Mouse (Mus musculus) midbrain, embryonic 10.5 days (tissue): ENCODE data around the gene Fgfr3. TPM values are rescaled to one million over a fixed set of nuclear protein-coding genes. Genes with fewer than 3 reads are reported as not detected.

Source experiments
- DNase-seq: peaks from one replicate; pipeline ENCODE4 v3.0.0-alpha.2; 2017; ENCODE audit warnings: low spot score
- H3K27ac ChIP-seq: fragments of 300-500 bp; sonication (generic); replicated peaks from 2 replicates; pipeline ENCODE4 v1.5.1; 2016; ENCODE audit warnings: mild to moderate bottlenecking
- H3K27me3 ChIP-seq: fragments of 300-500 bp; sonication (generic); 2 replicates; pipeline ENCODE4 v1.6.1; 2016; ENCODE audit warnings: low read depth, mild to moderate bottlenecking; ENCODE audit not compliant: poor library complexity, severe bottlenecking
- H3K36me3 ChIP-seq: fragments of 300-500 bp; sonication (generic); 2 replicates; pipeline ENCODE4 v1.6.1; 2016; ENCODE audit warnings: mild to moderate bottlenecking, moderate library complexity
- H3K4me1 ChIP-seq: fragments of 300-500 bp; sonication (generic); 2 replicates; pipeline ENCODE4 v1.6.1; 2016
- H3K4me3 ChIP-seq: fragments of 300-500 bp; sonication (generic); 2 replicates; pipeline ENCODE4 v1.5.1; 2016; ENCODE audit warnings: mild to moderate bottlenecking, moderate library complexity
- H3K9me3 ChIP-seq: fragments of 300-500 bp; sonication (generic); replicated peaks from 2 replicates; pipeline ENCODE4 v1.6.1; 2016; ENCODE audit warnings: mild to moderate bottlenecking
- WGBS: fragments of 180-500 bp; shearing (Covaris S2); methylation state at CpG from one replicate; pipeline ENCODE4 v1.1.7; 2016; 5-methylcytosine and 5-hydroxymethylcytosine counted together
- polyA plus RNA-seq: library from polyadenylated mRNA; unstranded; fragments of >200 nt; fragmentation: Nextera tagmentation; extraction: Ambion mirVana; gene quantifications from 2 replicates; pipeline ENCODE4 v1.2.1, GENCODE M21; 2016

The Fgfr3 gene
- polyA plus RNA-seq, 1 experiment from 2014 or later: 68.3 TPM

GRCm38 (mm10) chr5:33703999-33704398 lies 17.5 kb upstream of the Fgfr3 start:
- Histone ChIP-seq H3K27ac (peak overlapping the region; percentile 90), H3K27me3 (peaks cover 88% of the 10 kb centered on the region), H3K9me3 (no peaks in the 10 kb centered on the region), H3K4me1 (peaks cover 96% of the 10 kb centered on the region), H3K4me3 (peak overlapping the region; percentile 37), H3K36me3 (no peaks in the 10 kb centered on the region)
- DNase-seq: no peak
- 38% methylated on average over 8 of the region's 8 CpGs for WGBS

- H3K4me1 ChIP-seq: peaks cover 90% of the 10 kb centered on the region
- under 1% methylated on average over 11 of the region's 11 CpGs for WGBS
- peak; percentile 94 for DNase-seq
- H3K4me3 ChIP-seq: peak overlapping the region; percentile 37
- H3K9me3 ChIP-seq: no peaks in the 10 kb centered on the region
- no peaks in the 10 kb centered on the region for H3K36me3 ChIP-seq
- peak overlapping the region; percentile 90 for H3K27ac ChIP-seq
- H3K27me3 ChIP-seq: peaks cover 88% of the 10 kb centered on the region
These were observed 16.4 kb upstream of the Fgfr3 start for GRCm38 (mm10) chr5:33704945-33705611.

- DNase-seq: no peak
- peak overlapping the region; percentile 90 for H3K27ac ChIP-seq
- no peaks in the 10 kb centered on the region for H3K9me3 ChIP-seq
- H3K4me3 ChIP-seq: peak overlapping the region; percentile 37
- H3K4me1 ChIP-seq: peaks cover 83% of the 10 kb centered on the region
- WGBS: 14% methylated on average over 9 of the region's 9 CpGs
- no peaks in the 10 kb centered on the region for H3K36me3 ChIP-seq
- peaks cover 88% of the 10 kb centered on the region for H3K27me3 ChIP-seq
These were observed 15.7 kb upstream of the Fgfr3 start for GRCm38 (mm10) chr5:33705612-33706349.

GRCm38 (mm10) chr5:33706350-33706629 lies 15.2 kb upstream of the Fgfr3 start:
- DNase-seq: no peak
- WGBS: 90% methylated on average over 1 of the region's 1 CpGs
- Histone ChIP-seq H3K27ac (peak overlapping the region; percentile 90), H3K27me3 (peaks cover 88% of the 10 kb centered on the region), H3K9me3 (no peaks in the 10 kb centered on the region), H3K4me3 (peak overlapping the region; percentile 37), H3K36me3 (no peaks in the 10 kb centered on the region), H3K4me1 (peaks cover 78% of the 10 kb centered on the region)

GRCm38 (mm10) chr5:33707163-33707562 lies 14.3 kb upstream of the Fgfr3 start:
- H3K36me3 ChIP-seq: no peaks in the 10 kb centered on the region
- H3K27me3 ChIP-seq: peaks cover 88% of the 10 kb centered on the region
- DNase-seq: no peak
- no peaks in the 10 kb centered on the region for H3K9me3 ChIP-seq
- WGBS: 69% methylated on average over 4 of the region's 4 CpGs
- no peak overlapping the region for H3K4me3 ChIP-seq
- H3K4me1 ChIP-seq: peaks cover 69% of the 10 kb centered on the region
- H3K27ac ChIP-seq: peak overlapping the region; percentile 90

GRCm38 (mm10) chr5:33709037-33709436 lies 12.4 kb upstream of the Fgfr3 start:
- peaks cover 88% of the 10 kb centered on the region for H3K27me3 ChIP-seq
- H3K27ac ChIP-seq: peak overlapping the region; percentile 43; the same call in 1 of the 2 replicates
- 27% methylated on average over 2 of the region's 2 CpGs for WGBS
- DNase-seq: no peak
- H3K9me3 ChIP-seq: no peaks in the 10 kb centered on the region
- H3K4me1 ChIP-seq: peaks cover 55% of the 10 kb centered on the region
- no peak overlapping the region for H3K4me3 ChIP-seq
- H3K36me3 ChIP-seq: no peaks in the 10 kb centered on the region

GRCm38 (mm10) chr5:33712550-33712949 lies 8.9 kb upstream of the Fgfr3 start:
- no peak for DNase-seq
- Histone ChIP-seq H3K27ac (peak overlapping the region; percentile 59; the same call in 1 of the 2 replicates), H3K27me3 (peaks cover 99% of the 10 kb centered on the region), H3K9me3 (no peaks in the 10 kb centered on the region), H3K36me3 (no peaks in the 10 kb centered on the region), H3K4me3 (no peak overlapping the region), H3K4me1 (peaks cover 52% of the 10 kb centered on the region)
- WGBS: 87% methylated on average over 2 of the region's 2 CpGs

GRCm38 (mm10) chr5:33715182-33715581 lies 6.3 kb upstream of the Fgfr3 start:
- Histone ChIP-seq H3K4me1 (peaks cover 55% of the 10 kb centered on the region), H3K4me3 (no peak overlapping the region), H3K27me3 (peaks cover 96% of the 10 kb centered on the region), H3K9me3 (no peaks in the 10 kb centered on the region), H3K36me3 (no peaks in the 10 kb centered on the region), H3K27ac (peak overlapping the region; percentile 69)
- DNase-seq: peak; percentile 69
- 40% methylated on average over 2 of the region's 2 CpGs for WGBS

GRCm38 (mm10) chr5:33716467-33716866 lies 5.0 kb upstream of the Fgfr3 start:
- Histone ChIP-seq H3K36me3 (no peaks in the 10 kb centered on the region), H3K4me3 (no peak overlapping the region), H3K4me1 (peaks cover 67% of the 10 kb centered on the region), H3K27ac (no peak overlapping the region), H3K27me3 (peaks cover 96% of the 10 kb centered on the region), H3K9me3 (no peaks in the 10 kb centered on the region)
- no peak for DNase-seq
- 80% methylated on average over 6 of the region's 6 CpGs for WGBS

GRCm38 (mm10) chr5:33718460-33718859 lies 3.0 kb upstream of the Fgfr3 start:
- Histone ChIP-seq H3K9me3 (no peaks in the 10 kb centered on the region), H3K36me3 (peaks cover 5% of the 10 kb centered on the region; the same call in 1 of the 2 replicates), H3K4me3 (no peak overlapping the region), H3K4me1 (peaks cover 87% of the 10 kb centered on the region), H3K27ac (peak overlapping the region; percentile 61), H3K27me3 (peaks cover 96% of the 10 kb centered on the region)
- 54% methylated on average over 5 of the region's 5 CpGs for WGBS
- no peak for DNase-seq

- Histone ChIP-seq H3K9me3 (no peaks in the 10 kb centered on the region), H3K4me3 (peak overlapping the region; percentile 92), H3K27ac (peak overlapping the region; percentile 95), H3K27me3 (peaks cover 96% of the 10 kb centered on the region), H3K36me3 (peaks cover 27% of the 10 kb centered on the region), H3K4me1 (peaks cover 88% of the 10 kb centered on the region)
- no peak for DNase-seq
- WGBS: 9% methylated on average over 8 of the region's 8 CpGs
These were observed 503 bp upstream of the Fgfr3 start for GRCm38 (mm10) chr5:33720852-33721490.

GRCm38 (mm10) chr5:33722266-33723018 lies 968 bp downstream of the Fgfr3 start:
- DNase-seq: no peak
- Histone ChIP-seq H3K9me3 (no peaks in the 10 kb centered on the region), H3K4me3 (peak overlapping the region; percentile 92), H3K27me3 (peaks cover 96% of the 10 kb centered on the region), H3K4me1 (peaks cover 88% of the 10 kb centered on the region), H3K36me3 (peaks cover 42% of the 10 kb centered on the region), H3K27ac (peak overlapping the region; percentile 95)
- WGBS: under 1% methylated on average over 53 of the region's 53 CpGs
